Mouse (Mus musculus) limb, embryonic 14.5 days (tissue): ENCODE results near the gene Agap1. TPM values are rescaled to one million over a fixed set of nuclear protein-coding genes. Genes with fewer than 3 reads are reported as not detected.

Source experiments
- ATAC-seq: fragments of 200-750 bp; cut with Nextera tagmentation; 2 replicates; pipeline ENCODE4 v1.8.0; 2017; ENCODE audit warnings: low read depth, moderate number of reproducible peaks, moderate TSS enrichment; ENCODE audit not compliant: low FRiP score
- DNase-seq: peaks from one replicate; pipeline ENCODE4 v3.0.0-alpha.2; 2015; ENCODE audit warnings: low spot score
- H3K27ac ChIP-seq: fragments of 300-500 bp; sonication (generic); replicated peaks from 2 replicates; pipeline ENCODE4 v1.5.1; 2014; ENCODE audit warnings: low read depth, mild to moderate bottlenecking, low read length, moderate library complexity, mixed read lengths
- H3K27me3 ChIP-seq: fragments of 300-500 bp; sonication (generic); 2 replicates; pipeline ENCODE4 v1.6.1; 2014; ENCODE audit warnings: low read length, mixed read lengths; ENCODE audit not compliant: control insufficient read depth, insufficient read depth
- H3K36me3 ChIP-seq: fragments of 300-500 bp; sonication (generic); 2 replicates; pipeline ENCODE4 v1.6.1; 2014; ENCODE audit warnings: mild to moderate bottlenecking, low read length, moderate library complexity, mixed read lengths; ENCODE audit not compliant: control insufficient read depth, insufficient read depth
- H3K4me1 ChIP-seq: fragments of 300-500 bp; sonication (generic); 2 replicates; pipeline ENCODE4 v1.6.1; 2014; ENCODE audit warnings: antibody characterized with exemption, low read length, mixed read lengths; ENCODE audit not compliant: control insufficient read depth, insufficient read depth
- H3K4me2 ChIP-seq: fragments of 300-500 bp; sonication (generic); replicated peaks from 2 replicates; pipeline ENCODE4 v1.6.1; 2014; ENCODE audit warnings: low read depth, mild to moderate bottlenecking, low read length, moderate library complexity; ENCODE audit not compliant: severe bottlenecking
- H3K4me3 ChIP-seq: fragments of 300-500 bp; sonication (generic); replicated peaks from 2 replicates; pipeline ENCODE4 v1.5.1; 2014; ENCODE audit warnings: low read length
- H3K9ac ChIP-seq: fragments of 300-500 bp; sonication (generic); 2 replicates; pipeline ENCODE4 v1.6.1; 2014; ENCODE audit warnings: mild to moderate bottlenecking, low read depth, low read length, moderate library complexity; ENCODE audit not compliant: severe bottlenecking
- H3K9me3 ChIP-seq: fragments of 300-500 bp; sonication (generic); 2 replicates; pipeline ENCODE4 v1.6.1; 2016; ENCODE audit warnings: low read length; ENCODE audit not compliant: control insufficient read depth
- POLR2A ChIP-seq: fragments of 200-500 bp; IDR thresholded peaks from 2 replicates; pipeline ENCODE4 v1.8.0; 2012; ENCODE audit warnings: inconsistent platforms, mild to moderate bottlenecking, moderate library complexity, borderline replicate concordance; ENCODE audit not compliant: insufficient read depth, insufficient read length; ENCODE audit errors: extremely low read depth
- WGBS: fragments of 180-500 bp; shearing (Covaris S2); extraction: QIAGEN DNeasy Blood & Tissue Kit; methylation state at CpG from one replicate; pipeline ENCODE4 v1.1.7; 2014; 5-methylcytosine and 5-hydroxymethylcytosine counted together
- polyA plus RNA-seq, 2 experiments: library from polyadenylated mRNA; depleted of rRNA in 1 of 2; stranded (reverse) in 1 of 2; unstranded in 1 of 2; fragments of >200 nt; fragmentation: Nextera tagmentation in 1 of 2; extraction: Ambion mirVana in 1 of 2; gene quantifications; 2 replicates each; pipeline versions ENCODE4 v1.2.1 to v1.2.3; 2012 to 2014

Agap1 gene
- polyA plus RNA-seq, 2 experiments, result 16.2 to 19.5 TPM

DNA sequence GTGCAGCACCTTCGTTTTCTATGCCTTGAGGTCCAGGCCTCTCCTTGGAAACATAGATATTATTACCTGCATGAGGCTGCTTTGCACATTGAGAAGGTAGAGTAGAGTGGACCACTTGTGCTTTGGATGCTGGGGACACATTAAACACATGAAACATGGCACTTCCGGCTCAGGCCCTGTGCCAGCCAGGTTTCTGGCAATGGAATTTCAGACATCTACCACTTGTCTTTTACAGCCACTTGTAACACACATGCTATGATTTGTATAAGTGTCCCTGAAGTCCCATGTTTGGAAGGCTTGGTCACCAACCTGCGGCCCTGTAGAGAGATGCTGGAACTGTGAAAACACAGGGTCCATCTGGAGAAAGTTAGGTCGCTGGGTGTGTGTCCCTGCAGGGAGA, 262.5 kb downstream of the Agap1 start:
- no peaks in the 10 kb centered on the region for H3K9me3 ChIP-seq
- H3K27ac ChIP-seq, result no peak overlapping the region
- H3K4me3 ChIP-seq, result no peak overlapping the region
- DNase-seq (no peak), ATAC-seq (no peak)
- TF ChIP-seq POLR2A, result no peak
- 0 out of 2 replicates have a peak, but pooled peaks cover 4% of the 10 kb centered on the region for H3K36me3 ChIP-seq
- no peak overlapping the region for H3K4me2 ChIP-seq
- no peak overlapping the region for H3K9ac ChIP-seq
- peaks cover 29% of the 10 kb centered on the region for H3K4me1 ChIP-seq
- H3K27me3 ChIP-seq, result no peaks in the 10 kb centered on the region
- WGBS, result 80% methylated on average over 4 of the region's 4 CpGs

DNA sequence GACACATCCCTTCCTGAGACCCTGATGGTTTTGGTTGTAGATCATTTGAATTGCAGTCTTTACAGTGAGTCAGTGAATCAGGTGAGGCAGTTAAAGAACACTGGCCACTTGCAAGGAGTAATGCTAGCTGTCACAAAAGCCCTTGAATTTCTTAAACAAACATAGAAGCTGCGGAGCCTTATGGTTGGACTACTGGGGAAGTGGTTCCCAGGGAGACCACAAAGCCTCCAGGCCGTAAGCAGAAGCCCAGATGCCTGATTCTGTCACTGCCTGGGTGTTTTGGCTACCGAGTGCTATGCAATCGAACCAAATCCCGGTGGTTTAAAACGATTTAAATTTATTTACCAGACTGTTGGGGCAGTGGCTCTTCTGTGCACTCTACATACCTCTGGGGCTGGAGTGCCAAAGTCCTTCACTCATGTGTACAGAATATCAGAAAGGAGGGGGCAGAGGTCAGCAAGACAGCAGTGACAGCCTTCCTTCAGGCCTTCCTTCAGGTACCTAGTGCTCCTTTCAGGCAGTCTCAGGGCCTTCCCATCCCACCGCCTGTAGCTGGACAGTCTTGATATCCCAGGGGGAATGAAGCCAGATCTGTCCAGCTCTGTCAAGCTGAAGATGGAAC, 264.3 kb downstream of the Agap1 start:
- ATAC-seq, result no peak
- H3K9ac ChIP-seq, result no peak overlapping the region
- H3K36me3 ChIP-seq, result 0 out of 2 replicates have a peak, but pooled peaks cover 4% of the 10 kb centered on the region
- H3K27ac ChIP-seq, result no peak overlapping the region
- H3K4me1 ChIP-seq, result peaks cover 31% of the 10 kb centered on the region
- no peak for DNase-seq
- H3K27me3 ChIP-seq, result no peaks in the 10 kb centered on the region
- H3K4me2 ChIP-seq, result no peak overlapping the region
- no peak for TF ChIP-seq POLR2A
- WGBS, result 53% methylated on average over 7 of the region's 7 CpGs
- H3K9me3 ChIP-seq, result no peaks in the 10 kb centered on the region
- H3K4me3 ChIP-seq, result no peak overlapping the region

DNA sequence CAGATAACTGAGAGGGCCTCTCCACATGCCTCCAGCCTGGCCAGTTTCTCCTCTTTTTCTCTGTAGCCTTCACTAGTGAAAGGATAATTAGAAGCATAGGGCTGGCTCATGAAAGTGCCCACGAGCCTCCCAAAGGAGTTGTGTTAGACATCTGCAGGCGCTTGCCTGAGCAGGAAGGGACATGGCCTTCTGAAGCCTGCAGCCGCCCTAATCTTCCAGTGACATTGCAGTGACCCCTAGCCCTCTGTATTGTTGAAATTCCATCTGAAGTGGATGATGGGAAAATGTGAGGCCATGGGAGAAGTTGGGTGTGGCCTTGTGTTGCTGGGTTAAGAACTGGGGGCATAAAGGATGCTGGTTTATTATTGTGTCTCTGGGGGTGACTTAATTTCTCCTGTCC, 269.5 kb downstream of the Agap1 start:
- TF ChIP-seq POLR2A, result no peak
- 0 out of 2 replicates have a peak, but pooled peaks cover 5% of the 10 kb centered on the region for H3K36me3 ChIP-seq
- H3K27me3 ChIP-seq, result no peaks in the 10 kb centered on the region
- H3K4me2 ChIP-seq, result no peak overlapping the region
- no peak for ATAC-seq
- 10% methylated on average over 3 of the region's 3 CpGs for WGBS
- H3K4me1 ChIP-seq, result peaks cover 15% of the 10 kb centered on the region
- no peak overlapping the region for H3K27ac ChIP-seq
- no peaks in the 10 kb centered on the region for H3K9me3 ChIP-seq
- DNase-seq, result no peak
- no peak overlapping the region for H3K4me3 ChIP-seq
- H3K9ac ChIP-seq, result no peak overlapping the region

DNA sequence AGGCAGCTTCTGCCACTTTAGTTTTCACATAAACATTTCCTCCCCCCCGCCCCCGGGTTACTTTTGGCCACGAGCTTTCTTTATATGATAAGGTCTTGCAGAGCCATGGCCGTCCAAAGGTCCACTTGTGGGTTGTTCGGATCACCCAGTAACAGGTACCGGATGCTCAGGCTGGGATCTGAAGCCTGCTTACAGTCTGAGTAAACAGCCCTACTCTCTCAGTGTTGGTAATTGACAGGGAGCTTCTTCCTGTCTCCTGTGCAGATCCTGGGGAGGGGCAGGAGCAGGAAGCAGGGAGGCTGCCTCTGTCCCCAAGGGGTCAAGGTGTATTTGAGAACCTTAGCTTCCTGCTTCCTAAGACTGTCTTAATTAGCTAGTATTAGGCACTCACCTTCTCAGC, 269.9 kb downstream of the Agap1 start:
- 75% methylated on average over 6 of the region's 6 CpGs for WGBS
- H3K27ac ChIP-seq, result no peak overlapping the region
- H3K4me3 ChIP-seq, result no peak overlapping the region
- H3K27me3 ChIP-seq, result no peaks in the 10 kb centered on the region
- no peaks in the 10 kb centered on the region for H3K9me3 ChIP-seq
- no peak for TF ChIP-seq POLR2A
- ATAC-seq, result no peak
- no peak overlapping the region for H3K9ac ChIP-seq
- H3K36me3 ChIP-seq, result 0 out of 2 replicates have a peak, but pooled peaks cover 5% of the 10 kb centered on the region
- no peak for DNase-seq
- H3K4me2 ChIP-seq, result no peak overlapping the region
- peaks cover 15% of the 10 kb centered on the region for H3K4me1 ChIP-seq

DNA sequence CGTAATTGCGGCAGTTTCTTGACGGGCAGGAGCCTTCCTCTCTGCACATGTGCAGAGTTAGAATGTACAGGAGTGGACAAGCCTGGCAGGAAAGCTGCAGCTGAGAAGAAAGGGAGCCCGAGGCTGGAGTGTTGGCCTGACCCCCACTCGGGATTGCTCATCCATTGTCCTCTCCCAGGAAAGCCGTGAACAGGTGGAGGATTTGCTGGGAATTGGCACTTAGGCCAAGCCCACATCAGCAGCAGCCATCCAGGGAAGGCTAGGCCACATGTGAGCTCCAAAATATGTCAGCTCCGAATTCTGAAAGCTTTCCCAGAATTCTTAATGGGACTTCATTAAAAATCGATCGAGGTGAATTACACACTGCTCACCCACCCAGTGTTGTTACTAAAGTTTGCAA, 270.4 kb downstream of the Agap1 start:
- no peak for DNase-seq
- Histone ChIP-seq H3K4me1 (peaks cover 15% of the 10 kb centered on the region), H3K9ac (no peak overlapping the region), H3K4me3 (no peak overlapping the region), H3K36me3 (0 out of 2 replicates have a peak, but pooled peaks cover 5% of the 10 kb centered on the region), H3K27ac (no peak overlapping the region), H3K4me2 (no peak overlapping the region), H3K9me3 (no peaks in the 10 kb centered on the region), H3K27me3 (no peaks in the 10 kb centered on the region)
- no peak for TF ChIP-seq POLR2A
- no peak for ATAC-seq
- 47% methylated on average over 9 of the region's 9 CpGs for WGBS
